Mouse (Mus musculus) liver, postnatal 0 days (tissue): ENCODE measurements at regions not wholly inside any gene's neighbourhood (a gene's known extent, or its start where the extent isn't known, plus 50 kb on each side); places are given as distances from the start of the nearest gene placed in this dataset.

Experiments used
- CTCF ChIP-seq: sonication (generic); IDR thresholded peaks from 2 replicates; pipeline ENCODE4 v1.5.1; 2016; ENCODE audit warnings: antibody characterized with exemption, low read depth
- EP300 ChIP-seq: IDR thresholded peaks from 2 replicates; pipeline ENCODE4 v1.6.1; 2016; ENCODE audit warnings: antibody characterized with exemption, low read depth, mild to moderate bottlenecking

- peak; percentile 23; the same call in 1 of the 2 replicates for TF ChIP-seq CTCF
- no peak for TF ChIP-seq EP300
These were observed 385.0 kb upstream of the Xylt1 start for GRCm38 (mm10) chr7:116995770-116996169.
